Mouse (Mus musculus) thymus, postnatal 0 days (tissue): ENCODE data around the gene Arhgap4. TPM values are rescaled to one million over a fixed set of nuclear protein-coding genes. Genes with fewer than 3 reads are reported as not detected.

Source experiments
- DNase-seq: peaks from one replicate; pipeline ENCODE4 v3.0.0-alpha.2; 2015; ENCODE audit warnings: low spot score
- polyA plus RNA-seq: library from polyadenylated mRNA; unstranded; fragments of >200 nt; fragmentation: Nextera tagmentation; extraction: Ambion mirVana; gene quantifications from 2 replicates; pipeline ENCODE4 v1.2.1, GENCODE M21; 2015

Gene Arhgap4
- polyA plus RNA-seq, 1 experiment from 2014 or later, result 74.1 TPM

GRCm38 (mm10) chrX:73916945-73917344, 4.7 kb downstream of the Arhgap4 start:
- DNase-seq, result no peak

GRCm38 (mm10) chrX:73914827-73915703, 6.6 kb downstream of the Arhgap4 start:
- peak; percentile 94 for DNase-seq

DNA sequence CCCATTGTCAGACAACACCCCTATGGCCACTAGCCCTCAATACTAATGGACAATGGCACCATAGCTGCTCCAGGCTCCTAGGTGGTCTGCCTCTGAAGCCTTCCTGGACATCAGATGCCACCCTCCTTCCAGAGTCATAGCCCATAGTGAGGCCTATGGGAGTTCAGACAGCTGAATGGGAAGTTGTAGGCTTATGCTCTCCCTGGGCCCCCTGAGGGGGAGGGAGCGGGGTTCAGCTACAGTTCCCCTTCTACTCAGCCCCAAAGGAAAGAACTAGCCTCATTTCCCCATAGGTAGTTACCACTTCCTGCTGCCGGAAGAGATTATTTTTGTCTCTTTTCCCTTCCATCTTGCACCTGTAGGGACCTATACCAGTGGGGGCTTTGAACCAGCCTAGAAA, 10.1 kb downstream of the Arhgap4 start:
- peak; percentile 81 for DNase-seq

DNA sequence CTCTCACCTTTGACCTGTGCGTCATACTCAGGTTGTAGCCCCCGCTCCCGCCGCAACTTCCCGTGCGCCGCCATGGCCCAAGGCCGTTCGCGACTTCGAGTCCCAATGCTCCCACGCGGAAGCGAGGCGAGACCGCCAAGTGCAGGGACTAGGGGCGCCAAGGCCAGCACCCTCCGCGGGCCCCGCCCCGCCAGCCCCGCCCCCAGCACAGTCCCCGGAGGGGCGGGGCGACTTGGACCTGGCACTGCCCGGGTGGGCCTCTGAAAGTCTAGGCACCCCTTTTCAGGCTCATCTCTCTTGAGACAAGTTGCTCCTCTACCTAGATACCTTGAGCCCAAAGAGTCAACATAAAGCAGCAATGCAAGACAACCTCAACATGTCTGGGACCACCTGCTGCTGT, 10.5 kb downstream of the Arhgap4 start:
- peak; percentile 83 for DNase-seq

- peak; percentile 38 for DNase-seq
Measured at GRCm38 (mm10) chrX:73910451-73910850, 11.2 kb downstream of the Arhgap4 start.

GRCm38 (mm10) chrX:73910049-73910448, 11.6 kb downstream of the Arhgap4 start:
- DNase-seq, result no peak

DNA sequence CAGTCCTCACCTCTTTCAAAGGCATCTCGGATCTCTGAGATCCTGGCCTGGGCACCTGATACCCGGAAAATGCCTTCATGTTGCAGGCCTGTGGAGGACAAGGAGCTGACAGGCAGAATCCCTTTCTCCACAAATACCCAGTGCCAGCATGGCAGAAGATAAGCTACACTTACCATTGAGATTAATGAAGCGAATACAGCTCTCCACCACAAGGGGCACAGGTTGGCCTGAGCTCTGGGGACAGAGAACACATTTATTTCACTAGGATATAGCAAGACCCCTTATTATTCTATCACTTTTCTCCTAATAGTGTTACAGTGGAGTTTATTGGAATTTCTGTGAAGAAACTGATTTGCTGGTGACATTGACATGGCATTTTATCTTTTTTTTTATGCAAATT, 23.7 kb downstream of the Arhgap4 start:
- DNase-seq, result no peak

DNA sequence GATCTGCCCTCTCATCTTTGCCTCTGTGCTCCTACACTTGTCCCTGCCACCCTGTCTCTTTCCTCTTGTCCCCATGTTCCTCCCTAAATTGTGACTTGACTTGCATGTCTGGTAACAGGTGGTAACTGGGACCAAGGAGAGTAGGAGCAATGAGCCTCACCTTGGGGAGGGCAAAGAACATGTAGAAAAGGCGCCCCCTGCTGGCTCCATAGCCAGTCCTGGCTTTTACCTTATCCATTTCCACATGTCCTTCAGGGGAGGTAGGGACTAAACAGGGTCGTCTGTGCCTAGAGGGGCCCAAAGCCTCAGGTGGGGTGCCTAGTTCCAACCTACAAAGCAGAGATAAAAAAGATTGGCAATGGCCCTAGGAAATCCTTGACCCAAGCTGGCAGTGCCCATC, 26.0 kb downstream of the Arhgap4 start, which contains the start of gene L1cam:
L1cam (minus strand) TSS at position 387 of the 400 bp plus-strand sequence.
- peak; percentile 41 for DNase-seq

DNA sequence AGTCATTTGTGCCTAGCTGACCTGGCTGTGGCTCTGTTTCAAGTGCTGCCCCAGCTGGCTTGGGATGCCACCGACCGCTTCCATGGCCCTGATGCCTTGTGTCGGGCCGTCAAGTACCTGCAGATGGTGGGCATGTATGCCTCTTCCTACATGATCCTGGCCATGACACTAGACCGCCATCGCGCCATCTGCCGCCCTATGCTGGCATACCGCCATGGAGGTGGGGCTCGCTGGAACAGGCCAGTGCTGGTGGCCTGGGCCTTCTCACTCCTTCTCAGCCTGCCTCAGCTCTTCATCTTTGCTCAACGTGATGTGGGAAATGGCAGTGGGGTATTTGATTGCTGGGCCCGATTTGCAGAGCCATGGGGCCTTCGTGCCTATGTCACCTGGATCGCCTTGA, 28.8 kb downstream of the Arhgap4 start:
- DNase-seq, result no peak

DNA sequence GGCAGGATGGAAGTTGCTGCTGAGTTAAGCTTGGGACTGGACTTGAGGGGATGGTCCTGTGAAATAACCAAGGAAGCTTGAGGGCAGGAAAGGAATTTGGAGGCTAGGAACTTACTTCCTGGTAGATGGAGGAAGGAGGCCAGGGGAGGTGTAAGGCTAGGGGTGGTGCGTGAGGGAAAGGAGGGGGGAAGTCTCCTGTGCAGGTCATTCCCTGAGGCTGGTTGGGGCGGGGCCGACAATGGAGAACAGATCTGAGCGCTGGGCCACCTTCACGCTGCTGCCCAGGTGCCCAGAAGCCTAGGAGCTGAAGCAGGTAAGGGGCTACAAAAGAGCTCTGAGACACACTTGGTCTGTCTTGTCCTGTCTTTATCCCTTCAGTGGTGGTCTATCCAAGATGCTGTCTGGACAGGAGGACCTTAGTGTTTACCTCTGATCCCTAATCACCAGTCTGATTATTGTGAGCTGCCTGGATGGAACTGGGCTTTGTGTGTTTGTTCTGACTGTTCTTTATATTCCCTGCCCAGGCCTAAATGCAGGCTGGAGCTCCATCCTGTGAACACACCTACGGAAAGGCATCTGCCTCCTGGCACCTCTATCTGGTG, 30.0 kb downstream of the Arhgap4 start, which contains the start of gene Avpr2:
Avpr2 (plus strand) TSS at position 552 of the 602 bp plus-strand sequence.
- no peak for DNase-seq

DNA sequence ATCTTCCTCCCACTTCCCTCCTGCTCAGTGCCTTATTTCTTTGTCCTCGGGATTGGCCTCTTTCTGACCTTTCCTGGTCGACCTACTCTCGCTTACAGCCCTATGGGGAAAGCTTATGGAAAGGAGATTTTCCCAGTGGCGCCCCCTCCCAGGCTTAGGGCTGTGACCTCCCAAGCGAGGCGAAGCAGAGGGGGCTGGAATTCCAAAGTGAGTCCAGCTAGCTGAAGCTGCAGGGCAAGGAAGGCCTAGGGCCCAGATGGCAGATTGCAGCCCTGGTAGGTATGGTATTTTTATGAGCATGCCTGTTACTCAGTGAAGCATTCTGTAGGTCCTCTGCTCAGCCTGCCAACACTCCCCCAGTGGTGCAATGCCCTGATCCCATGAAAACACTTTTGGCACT, 40.2 kb downstream of the Arhgap4 start:
- DNase-seq, result no peak

- DNase-seq, result no peak
Measured at GRCm38 (mm10) chrX:73881036-73881427, 40.6 kb downstream of the Arhgap4 start.

DNA sequence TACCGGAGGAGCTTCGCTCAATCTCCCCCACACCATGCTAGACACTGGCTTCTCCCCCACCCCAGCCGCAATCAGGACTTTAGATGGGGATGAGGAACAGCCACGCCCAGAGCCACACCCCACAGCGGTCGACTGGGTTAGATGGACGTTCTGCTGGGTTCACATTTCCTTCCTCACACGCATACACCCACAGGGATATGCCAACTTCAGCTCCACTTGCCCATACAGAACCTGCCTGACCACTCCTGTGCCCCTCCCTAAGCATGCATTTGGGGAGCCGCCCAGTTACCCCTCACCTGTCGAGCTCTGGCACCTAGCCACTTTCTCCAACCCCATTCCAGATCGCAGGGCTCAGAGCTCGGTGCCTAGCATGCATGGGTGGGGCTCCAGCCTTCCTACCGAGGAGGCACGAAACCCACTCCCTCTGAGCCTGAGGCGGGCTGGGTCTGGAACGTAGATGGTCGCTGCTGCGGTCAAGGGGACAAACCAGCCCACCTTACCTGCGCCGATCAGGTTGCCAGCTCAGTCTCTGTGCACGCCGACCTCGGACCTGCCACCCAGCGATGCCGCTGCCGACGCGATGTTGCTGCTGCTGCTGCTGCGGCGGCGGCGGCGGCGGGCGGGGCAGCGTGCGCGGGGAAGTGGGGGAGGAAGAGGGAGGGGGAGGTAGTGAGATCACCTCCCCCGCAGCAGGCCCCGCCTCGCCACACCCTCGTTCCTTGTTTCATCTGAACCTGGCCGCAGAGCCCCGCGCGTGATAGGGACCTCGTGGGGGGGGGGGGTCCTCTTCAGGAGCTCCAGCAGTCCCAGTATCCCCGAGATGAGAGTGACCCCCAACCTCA, 41.3 kb downstream of the Arhgap4 start:
- peak; percentile 47 for DNase-seq

GRCm38 (mm10) chrX:73877014-73877413, 44.7 kb downstream of the Arhgap4 start:
- no peak for DNase-seq

DNA sequence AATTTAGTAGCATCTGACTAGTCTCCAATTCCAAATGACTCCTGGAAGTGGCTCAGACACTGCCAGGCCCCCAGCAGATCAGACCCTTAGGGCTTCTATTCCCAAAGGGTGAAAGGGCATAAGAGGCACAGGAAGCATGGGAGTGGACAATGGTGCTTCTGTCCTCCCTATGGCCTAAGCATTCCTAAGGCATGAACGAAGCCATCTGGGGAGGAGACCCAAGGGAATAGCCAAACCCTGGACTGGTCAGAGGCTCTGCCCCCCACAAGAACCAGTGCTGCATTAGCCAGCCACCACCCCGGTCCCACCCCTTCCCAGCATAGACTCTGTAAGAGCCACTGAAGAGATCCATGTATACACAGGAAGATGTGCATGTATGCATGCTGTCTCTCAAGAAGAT, 45.8 kb downstream of the Arhgap4 start:
- no peak for DNase-seq

GRCm38 (mm10) chrX:73871956-73872355, 49.7 kb downstream of the Arhgap4 start:
- DNase-seq, result no peak

DNA sequence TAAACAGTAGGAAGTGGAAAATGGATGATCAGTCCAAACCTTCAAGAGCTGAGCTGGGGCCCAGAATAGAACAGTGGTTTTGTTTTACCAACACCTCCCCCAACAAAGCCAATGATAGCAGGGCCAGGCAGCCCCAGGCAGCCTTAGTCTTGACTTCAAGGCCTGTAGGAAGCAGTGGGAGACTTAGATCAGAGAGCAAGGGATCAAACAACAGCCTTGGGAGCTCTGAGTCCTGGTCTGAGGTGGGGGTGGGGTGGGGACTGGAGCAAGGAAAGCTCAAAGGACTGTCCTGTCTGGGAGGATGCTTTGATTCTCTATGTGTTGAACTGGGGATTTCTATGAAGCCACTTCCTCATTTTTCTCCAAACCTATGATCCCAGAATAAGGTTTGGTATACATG, 50.2 kb downstream of the Arhgap4 start:
- no peak for DNase-seq

DNA sequence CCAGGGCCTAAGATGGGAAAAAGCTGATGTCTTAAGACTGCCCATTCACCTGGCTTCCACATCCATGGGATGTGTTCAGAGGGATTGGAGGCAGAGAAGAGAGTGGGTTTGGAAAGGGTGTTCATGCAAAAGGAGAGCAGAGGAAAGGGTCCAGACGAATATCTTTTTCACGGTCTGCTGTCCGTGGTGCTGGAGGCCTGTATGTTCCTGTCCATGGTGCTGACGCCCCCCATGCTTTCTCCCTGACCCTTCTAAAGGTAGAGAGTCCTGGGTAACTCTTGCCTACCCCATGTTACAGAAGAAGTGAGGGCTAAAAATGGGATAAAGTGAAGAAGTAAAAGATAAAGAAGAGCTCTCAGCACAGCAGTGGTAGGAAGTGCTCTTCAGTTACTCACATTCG, 52.3 kb downstream of the Arhgap4 start:
- DNase-seq, result peak; percentile 45

- DNase-seq, result no peak
Measured at GRCm38 (mm10) chrX:73867852-73868251, 53.8 kb downstream of the Arhgap4 start.

DNA sequence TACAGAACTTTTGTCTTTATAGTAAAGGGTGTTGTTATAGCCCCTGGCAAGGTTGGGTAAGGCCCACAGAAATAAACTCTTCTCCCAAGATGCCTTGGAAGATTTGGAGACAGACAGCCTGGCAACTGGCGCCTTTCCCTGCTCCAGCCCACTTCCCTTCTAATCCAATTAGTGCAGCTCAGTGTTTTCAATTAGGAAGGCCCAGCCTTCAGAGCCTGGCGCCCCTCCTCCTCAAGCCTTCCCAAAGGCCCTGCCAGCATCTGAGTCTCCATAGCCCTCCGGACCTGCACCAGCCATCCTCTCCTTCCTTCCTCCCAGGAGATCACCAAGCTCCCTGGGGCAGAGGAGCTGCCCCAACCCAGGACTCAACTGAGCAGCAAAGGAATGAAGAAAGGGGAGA, 54.4 kb downstream of the Arhgap4 start:
- DNase-seq, result no peak

- DNase-seq, result no peak
Measured at GRCm38 (mm10) chrX:73864692-73865091, 57.0 kb downstream of the Arhgap4 start.

DNA sequence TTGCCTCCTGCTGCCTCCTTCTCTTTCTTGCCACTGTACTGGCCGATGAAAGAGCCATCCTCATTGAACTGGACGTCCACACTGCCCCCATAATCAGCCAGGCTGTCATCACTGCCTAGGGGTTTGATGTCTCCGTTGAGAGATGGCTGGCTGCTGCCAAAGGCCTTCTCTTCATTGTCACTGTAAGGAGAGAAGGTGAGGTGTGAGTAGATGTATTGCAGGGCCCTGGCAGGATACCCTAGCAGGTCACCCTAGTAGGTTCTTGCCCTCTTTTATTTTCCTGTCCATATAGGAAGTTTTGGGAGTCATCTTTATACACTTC, 66.6 kb downstream of the Arhgap4 start:
- DNase-seq, result no peak
